Mouse (Mus musculus) kidney, postnatal 0 days (tissue): ENCODE results near the gene Zmym5. TPM values are rescaled to one million over a fixed set of nuclear protein-coding genes. Genes with fewer than 3 reads are reported as not detected.
"Not testable (repeated sequence)": the region's sequence is repeated elsewhere in the genome, so short reads cannot be mapped to it uniquely, and the experiment has no call there.

Experiments used
- ATAC-seq: fragments of 200-750 bp; cut with Nextera tagmentation; replicated peaks from 2 replicates; pipeline ENCODE4 v1.8.0; 2017; ENCODE audit warnings: low read depth, moderate number of reproducible peaks, moderate TSS enrichment, moderate library complexity; ENCODE audit not compliant: low FRiP score
- DNase-seq: peaks from one replicate; pipeline ENCODE4 v3.0.0-alpha.2; 2016; ENCODE audit warnings: low spot score
- H3K27ac ChIP-seq: fragments of 300-500 bp; sonication (generic); 2 replicates; pipeline ENCODE4 v1.5.1; 2014; ENCODE audit warnings: mild to moderate bottlenecking
- H3K27me3 ChIP-seq: fragments of 300-500 bp; sonication (generic); 2 replicates; pipeline ENCODE4 v1.6.1; 2014; ENCODE audit warnings: low read length, mixed read lengths; ENCODE audit not compliant: insufficient read depth
- H3K36me3 ChIP-seq: fragments of 300-500 bp; sonication (generic); 2 replicates; pipeline ENCODE4 v1.6.1; 2014; ENCODE audit warnings: low read length, mixed read lengths; ENCODE audit not compliant: insufficient read depth
- H3K4me1 ChIP-seq: fragments of 300-500 bp; sonication (generic); replicated peaks from 2 replicates; pipeline ENCODE4 v1.6.1; 2014; ENCODE audit warnings: antibody characterized with exemption, low read length, mixed read lengths; ENCODE audit not compliant: insufficient read depth
- H3K4me2 ChIP-seq: fragments of 300-500 bp; sonication (generic); 2 replicates; pipeline ENCODE4 v1.6.1; 2014; ENCODE audit warnings: mild to moderate bottlenecking, low read length, moderate library complexity, mixed read lengths
- H3K4me3 ChIP-seq: fragments of 300-500 bp; sonication (generic); replicated peaks from 2 replicates; pipeline ENCODE4 v1.5.1; 2014; ENCODE audit warnings: low read depth, low read length
- H3K9ac ChIP-seq: fragments of 300-500 bp; sonication (generic); 2 replicates; pipeline ENCODE4 v1.6.1; 2014; ENCODE audit warnings: low read depth, low read length
- H3K9me3 ChIP-seq: fragments of 300-500 bp; sonication (generic); replicated peaks from 2 replicates; pipeline ENCODE4 v1.6.1; 2016; ENCODE audit warnings: low read length, inconsistent platforms, mixed read lengths
- CTCF ChIP-seq: IDR thresholded peaks from 2 replicates; pipeline ENCODE4 v1.5.1; 2016; ENCODE audit warnings: antibody characterized with exemption, low read depth, mild to moderate bottlenecking, moderate library complexity
- WGBS: fragments of 180-500 bp; shearing (Covaris S2); extraction: QIAGEN DNeasy Blood & Tissue Kit; methylation state at CpG from one replicate; pipeline ENCODE4 v1.1.7; 2014; 5-methylcytosine and 5-hydroxymethylcytosine counted together
- polyA plus RNA-seq: library from polyadenylated mRNA; unstranded; fragments of >200 nt; fragmentation: Nextera tagmentation; extraction: Ambion mirVana; gene quantifications from 2 replicates; pipeline ENCODE4 v1.2.1, GENCODE M21; 2015

The Zmym5 gene
- polyA plus RNA-seq, 1 experiment from 2014 or later = 26.3 TPM

DNA sequence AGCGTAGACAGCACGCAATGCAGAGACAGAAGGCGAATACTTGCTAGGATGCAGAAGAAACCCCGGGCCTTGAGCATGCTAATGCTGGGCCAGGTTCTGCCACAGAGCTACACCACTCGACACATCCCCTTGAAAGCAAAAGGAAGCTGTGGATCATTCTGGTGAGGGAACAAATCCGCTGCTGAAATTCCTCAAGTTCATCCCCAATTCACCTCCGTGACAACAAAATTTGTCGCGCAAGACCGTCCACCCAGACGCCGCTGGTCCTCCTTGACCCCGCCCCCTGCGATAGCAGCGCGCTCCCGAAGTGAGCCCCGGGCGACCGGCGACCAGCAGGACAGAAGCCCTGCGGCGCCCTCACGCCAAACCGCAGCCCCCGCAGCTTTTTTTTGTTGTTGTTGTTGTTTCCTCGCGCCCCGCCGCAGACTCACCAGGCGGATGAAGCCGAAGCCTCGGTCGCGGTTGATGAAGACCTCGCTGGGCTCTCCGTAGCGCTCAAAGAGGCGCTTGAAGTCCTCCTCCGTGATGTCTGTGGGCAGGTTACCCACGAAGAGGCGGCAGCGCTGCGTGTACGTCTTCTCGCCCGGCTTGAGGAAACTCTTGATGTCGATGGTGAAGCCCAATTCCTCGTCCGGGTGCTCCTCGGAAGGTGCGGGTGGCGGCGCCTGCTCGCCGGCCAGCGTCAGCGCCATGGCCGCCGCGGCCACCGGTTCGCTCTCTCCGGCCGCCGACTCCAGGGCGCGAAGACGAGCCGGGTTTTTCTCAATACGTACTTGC is 34.0 kb downstream of the Zmym5 start:
- whole genome bisulfite sequencing = under 1% methylated on average over 71 of the region's 71 CpGs
- H3K36me3 ChIP-seq = no peaks in the 10 kb centered on the region

DNA sequence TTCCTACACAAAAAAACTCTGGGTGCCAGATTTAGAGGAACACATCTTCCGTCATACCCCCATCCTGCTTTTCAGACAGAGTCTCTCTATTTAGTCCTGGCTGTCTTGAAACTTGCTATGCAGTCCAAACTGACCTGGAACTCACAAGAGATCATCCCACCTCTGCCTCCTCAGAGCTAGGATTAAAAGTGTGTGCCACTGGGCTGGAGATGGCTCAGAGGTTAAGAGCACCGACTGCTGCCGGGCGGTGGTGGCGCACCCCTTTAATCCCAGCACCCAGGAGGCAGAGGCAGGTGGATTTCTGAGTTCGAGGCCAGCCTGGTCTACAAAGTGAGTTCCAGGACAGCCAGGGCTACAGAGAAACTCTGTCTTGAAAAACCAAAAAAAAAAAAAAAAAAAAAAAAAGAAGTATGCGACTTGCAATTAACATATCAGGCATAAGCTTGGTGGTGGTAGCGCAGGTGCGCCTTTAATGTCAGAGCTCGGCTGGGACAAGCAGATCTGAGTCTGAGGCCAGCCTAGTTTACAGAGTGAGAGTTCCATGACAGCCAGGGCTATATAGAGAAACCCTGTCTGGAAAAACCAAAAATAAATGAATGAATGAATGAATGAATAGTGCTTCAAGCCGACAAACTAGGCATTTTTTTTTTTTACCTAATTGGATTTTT is 34.8 kb downstream of the Zmym5 start:
- no peak for DNase-seq

More for the DNA sequence above, 34.0 kb downstream of the Zmym5 start:
- ATAC-seq (peak; percentile 29), DNase-seq (peak; percentile 77)
- H3K27me3 ChIP-seq = no peaks in the 10 kb centered on the region
- no peaks in the 10 kb centered on the region for H3K9me3 ChIP-seq
- H3K4me1 ChIP-seq = 0 out of 2 replicates have a peak, but pooled peaks cover 9% of the 10 kb centered on the region
- H3K27ac ChIP-seq = peak overlapping the region; percentile 98
- H3K4me3 ChIP-seq = peak overlapping the region; percentile 80
- TF ChIP-seq CTCF = no peak
- peak overlapping the region; percentile 92 for H3K9ac ChIP-seq
- peak overlapping the region; percentile 79 for H3K4me2 ChIP-seq

DNA sequence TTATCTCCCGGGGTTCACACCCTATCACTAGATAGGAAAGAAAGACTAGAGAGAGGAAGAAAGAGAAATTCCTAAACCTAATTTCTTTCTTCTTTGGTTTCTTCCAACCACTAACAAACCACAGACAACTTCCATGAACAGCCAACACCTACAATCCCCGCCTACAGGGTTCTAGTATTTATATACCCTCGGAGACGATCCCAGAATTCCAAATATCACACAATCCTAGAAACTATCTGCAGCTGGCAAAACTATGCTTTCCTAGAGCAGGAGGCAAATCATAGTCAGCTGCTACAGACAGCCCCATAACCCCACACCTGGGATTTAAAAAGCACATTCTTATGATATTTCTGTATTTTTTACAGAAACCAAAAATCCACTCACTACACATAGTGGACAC is 36.1 kb downstream of the Zmym5 start:
- no peak for ATAC-seq
- Histone ChIP-seq H3K9ac (no peak overlapping the region), H3K27ac (no peak overlapping the region), H3K36me3 (0 out of 2 replicates have a peak, but pooled peaks cover 8% of the 10 kb centered on the region), H3K4me3 (no peak overlapping the region), H3K27me3 (no peaks in the 10 kb centered on the region), H3K4me1 (0 out of 2 replicates have a peak, but pooled peaks cover 9% of the 10 kb centered on the region), H3K9me3 (no peaks in the 10 kb centered on the region), H3K4me2 (peak overlapping the region; percentile 79)
- no peak for TF ChIP-seq CTCF
- DNase-seq = no peak
- whole genome bisulfite sequencing = 74% methylated on average over 4 of the region's 4 CpGs

More for the DNA sequence above, 34.8 kb downstream of the Zmym5 start:
- H3K9ac ChIP-seq = peak overlapping the region; percentile 92; the same call in 1 of the 2 replicates
- H3K4me2 ChIP-seq = peak overlapping the region; percentile 79
- H3K27ac ChIP-seq = no peak overlapping the region
- 26% methylated on average over 11 of the region's 11 CpGs for WGBS
- TF ChIP-seq CTCF = peak; percentile 8; the same call in 1 of the 2 replicates
- no peaks in the 10 kb centered on the region for H3K9me3 ChIP-seq
- no peak for ATAC-seq
- H3K4me3 ChIP-seq = peak overlapping the region; percentile 80
- H3K36me3 ChIP-seq = 0 out of 2 replicates have a peak, but pooled peaks cover 5% of the 10 kb centered on the region
- H3K27me3 ChIP-seq = no peaks in the 10 kb centered on the region
- 0 out of 2 replicates have a peak, but pooled peaks cover 9% of the 10 kb centered on the region for H3K4me1 ChIP-seq

DNA sequence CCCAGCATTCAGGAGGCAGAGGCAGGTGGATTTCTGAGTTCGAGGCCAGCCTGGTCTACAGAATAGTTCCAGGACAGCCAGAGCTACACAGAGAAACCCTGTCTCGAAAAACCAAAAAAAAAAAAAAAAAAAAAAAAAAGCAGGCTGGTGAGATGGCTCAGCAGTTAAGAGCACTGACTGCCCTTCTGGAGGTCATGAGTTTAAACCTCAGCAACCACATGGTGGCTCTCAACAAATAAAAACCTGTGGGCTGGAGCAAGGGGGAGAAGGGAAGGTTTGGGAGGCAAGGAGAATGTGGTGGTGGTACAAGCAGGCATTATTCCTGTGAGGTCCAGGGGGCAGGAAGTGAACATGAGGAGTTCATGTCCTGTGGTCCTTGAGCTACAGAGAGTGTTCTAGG is 45.1 kb downstream of the Zmym5 start:
- H3K4me3 ChIP-seq, DNase-seq, H3K4me2 ChIP-seq, ATAC-seq, H3K9me3 ChIP-seq, H3K27ac ChIP-seq, H3K4me1 ChIP-seq, H3K9ac ChIP-seq, H3K27me3 ChIP-seq: not testable (repeated sequence)
- peaks cover 16% of the 10 kb centered on the region; the same call in 1 of the 2 replicates for H3K36me3 ChIP-seq
- 90% methylated on average over 2 of the region's 2 CpGs for WGBS

DNA sequence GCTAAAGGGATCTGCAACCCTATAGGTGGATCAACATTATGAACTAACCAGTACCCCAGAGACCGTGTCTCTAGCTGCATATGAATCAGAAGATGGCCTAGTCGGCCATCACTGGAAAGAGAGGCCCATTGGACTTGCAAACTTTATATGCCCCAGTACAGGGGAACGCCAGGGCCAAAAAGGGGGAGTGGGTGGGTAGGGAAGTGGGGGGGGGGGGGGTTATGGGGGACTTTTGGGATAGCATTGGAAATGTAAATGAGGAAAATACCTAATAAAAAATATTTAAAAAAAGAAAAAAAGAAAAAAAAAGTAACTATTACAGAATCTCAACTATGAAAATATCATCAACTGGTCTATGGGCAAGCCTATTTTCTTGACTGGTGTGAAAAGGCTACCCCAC is 46.4 kb downstream of the Zmym5 start:
- H3K4me3 ChIP-seq, H3K27ac ChIP-seq, H3K9ac ChIP-seq, DNase-seq, H3K27me3 ChIP-seq, H3K4me1 ChIP-seq, H3K4me2 ChIP-seq, H3K9me3 ChIP-seq: not testable (repeated sequence)
- ATAC-seq = 0 out of 2 replicates have a peak, but pooled peaks have one; percentile 65
- H3K36me3 ChIP-seq = peaks cover 28% of the 10 kb centered on the region
- WGBS = 100% methylated on average over 2 of the region's 3 CpGs

DNA sequence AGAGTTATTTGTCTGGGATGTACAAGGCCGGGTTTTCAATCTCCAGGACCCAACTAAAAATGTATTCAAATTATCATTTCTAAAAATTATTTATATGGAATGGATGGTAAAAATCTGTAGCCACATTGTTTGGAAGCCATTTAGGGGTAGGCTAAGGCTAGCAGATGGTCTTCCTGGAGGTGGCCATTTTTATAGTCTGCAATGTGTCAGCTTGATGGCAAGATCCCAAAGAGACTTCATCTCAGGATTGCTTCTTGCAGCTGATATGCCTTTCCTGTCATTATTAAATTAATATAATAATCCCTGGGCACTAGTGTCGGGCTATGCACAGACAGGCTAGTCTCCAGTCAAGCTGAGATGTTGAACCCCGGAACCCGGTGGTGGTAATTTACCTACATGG is 60.2 kb downstream of the Zmym5 start:
- Histone ChIP-seq H3K4me1 (no peaks in the 10 kb centered on the region), H3K4me2 (no peak overlapping the region), H3K4me3 (no peak overlapping the region), H3K9ac (no peak overlapping the region), H3K27ac (no peak overlapping the region), H3K9me3 (no peaks in the 10 kb centered on the region), H3K27me3 (no peaks in the 10 kb centered on the region), H3K36me3 (peaks cover 30% of the 10 kb centered on the region)
- WGBS = 91% methylated on average over 4 of the region's 4 CpGs
- TF ChIP-seq CTCF = no peak
- ATAC-seq (no peak), DNase-seq (no peak)

Other genes with a start within 250 kb of the Zmym5 start
- gene Cenpj, start 236.3 kb downstream of the Zmym5 start, polyA plus RNA-seq = 6.9 and 7.2 TPM in 2 replicates
- 8.2 TPM in 2 replicates for gene Parp4, start 236.1 kb downstream of the Zmym5 start, polyA plus RNA-seq
- gene Mphosph8, start 143.5 kb downstream of the Zmym5 start, polyA plus RNA-seq = 28.8 and 32.0 TPM in 2 replicates
- gene Pspc1, start 33.4 kb downstream of the Zmym5 start, polyA plus RNA-seq = 23.1 and 24.4 TPM in 2 replicates
- gene Zmym2, start 74.9 kb upstream of the Zmym5 start, polyA plus RNA-seq = 26.4 and 26.9 TPM in 2 replicates
- 9.8 and 10.3 TPM in 2 replicates for gene Gja3, start 246.4 kb upstream of the Zmym5 start, polyA plus RNA-seq